In the genomic region with DNA sequence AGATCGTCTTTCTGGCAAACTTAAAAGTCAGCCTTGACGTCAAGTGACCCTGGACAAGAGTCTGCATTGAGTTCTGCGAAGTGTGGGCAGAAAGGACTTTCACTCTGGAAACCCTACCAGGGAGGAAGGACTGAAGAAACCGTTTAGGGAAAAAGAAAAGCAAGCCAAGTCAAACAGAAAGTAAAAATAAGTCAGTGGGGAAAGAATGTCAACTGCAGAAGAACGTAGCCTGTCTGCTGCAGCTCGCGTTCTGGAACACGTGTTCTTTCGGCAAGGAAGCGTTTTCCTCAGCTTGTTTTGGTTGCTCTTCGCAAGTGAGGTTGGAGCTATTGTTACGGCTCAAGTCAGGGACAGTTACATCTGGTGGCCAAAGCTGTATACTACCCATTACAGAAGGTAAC, we compare ENCODE assay signal across 9 mouse cellular contexts.
DNase-seq lines count a peak whose midpoint lies in the region; ATAC-seq and TF ChIP-seq lines count a peak whose summit lies in the region.
"Had no signal": no experiment of that assay in that cellular context is flagged by ENCODE, and none has a peak within 500 bp of the region (broad histone marks: within the 10 kb centered on the region; RNA-seq: fewer than 3 reads in every experiment).

No protein-coding gene starts in this region.

- no peaks in the 10 kb centered on the region for H3K79me2 ChIP-seq in heart, adult 2 months (replicated peaks; ENCODE audit: control insufficient read depth, insufficient read depth, low read length)

- no peaks in the 10 kb centered on the region for H3K9me3 ChIP-seq in kidney, embryonic 15.5 days (replicated peaks)

- H3K27ac ChIP-seq in layer of hippocampus, adult 2 months = no peak overlapping the region
- peak overlapping the region; percentile 70 for H3K27ac ChIP-seq in heart, adult 2 months
- H3K27ac ChIP-seq in kidney, embryonic 15.5 days = peak overlapping the region; percentile 72

- no peak for DNase-seq in layer of hippocampus, adult 2 months (ENCODE audit: low spot score in 2 of 2)
- DNase-seq in layer of hippocampus, postnatal 36 days = no peak
- DNase-seq in adrenal gland, adult (ENCODE audit: inconsistent age in 2 of 2, low spot score in 1 of 2) = peak; percentile 65 to 91
- DNase-seq in heart, adult 2 months = peak; percentile 47 to 72
- DNase-seq in cerebellum, adult 9-11 months = no peak

- H3K4me3 ChIP-seq in layer of hippocampus, adult 2 months = peak overlapping the region; percentile 37
- H3K4me3 ChIP-seq in heart, adult 2 months = peak overlapping the region; percentile 27
- peak overlapping the region; percentile 27 for H3K4me3 ChIP-seq in kidney, embryonic 15.5 days (replicated peaks)

- no peaks in the 10 kb centered on the region; the same call in 1 of the 2 replicates for H3K4me1 ChIP-seq in heart, adult 2 months (ENCODE audit: control insufficient read depth, insufficient read depth, low read length)
- H3K4me1 ChIP-seq in kidney, embryonic 15.5 days = peaks cover 5% of the 10 kb centered on the region; the same call in 1 of the 2 replicates

- 5% methylated on average over 12 of the region's 12 CpGs for WGBS in heart, adult 2 months
- 22% methylated on average over 12 of the region's 12 CpGs for WGBS in kidney, embryonic 15.5 days

- TF ChIP-seq POLR2A in heart, adult 2 months (IDR thresholded peaks at IDR 0.05; ENCODE audit: insufficient read depth, low read depth, low read length) = peak; percentile 55; the same call in 1 of the 2 replicates

- peak overlapping the region; percentile 52 for H3K4me2 ChIP-seq in kidney, embryonic 15.5 days

- intact Hi-C loops in heart, adult 2 months (cut with DNase I) = loop anchor here (2.0 to 10.0 kb wide), 4 partner anchors 133 to 1049 kb away; a partner anchor contains a TSS

- H3K27me3 ChIP-seq in heart, adult 2 months (ENCODE audit: control insufficient read depth, insufficient read depth, low read length) = no peaks in the 10 kb centered on the region
- H3K27me3 ChIP-seq in kidney, embryonic 15.5 days = no peaks in the 10 kb centered on the region
- H3K27me3 ChIP-seq: Patski had no signal

- H3K9ac ChIP-seq in heart, adult 2 months (ENCODE audit: low read depth, low read length) = peak overlapping the region; percentile 10
- no peak overlapping the region for H3K9ac ChIP-seq in kidney, embryonic 15.5 days

- peak; percentile 73; the same call in 1 of the 2 replicates for TF ChIP-seq EP300 in heart, adult 2 months (IDR thresholded peaks at IDR 0.05; ENCODE audit: insufficient read depth, low read depth, low read length)

- peaks cover 7% of the 10 kb centered on the region for H3K36me3 ChIP-seq in heart, adult 2 months (ENCODE audit: control insufficient read depth, insufficient read depth, low read length)
- no peaks in the 10 kb centered on the region for H3K36me3 ChIP-seq in kidney, embryonic 15.5 days

- ATAC-seq in kidney, embryonic 15.5 days (replicated peaks; ENCODE audit: low FRiP score) = peak; percentile 71
- peak; percentile 68; the same call in 1 of the 2 replicates for ATAC-seq in megakaryocyte-erythroid progenitor cell, adult 5-6 weeks (replicated peaks; ENCODE audit: low FRiP score, low TSS enrichment, poor library complexity, severe bottlenecking)
- ATAC-seq in erythroblast, adult 5-6 weeks (replicated peaks; ENCODE audit: low FRiP score, poor library complexity, severe bottlenecking) = no peak
- ATAC-seq: Patski had no signal

- no peak for TF ChIP-seq CTCF in layer of hippocampus, adult 2 months (conservative IDR thresholded peaks at IDR 0.05)
- TF ChIP-seq CTCF in heart, adult 2 months (IDR thresholded peaks at IDR 0.05) = peak; percentile 24

Comparison
In these comparisons a context has a peak if more than half of its experiments do, and no peak if none do; other contexts are left out.
1. DNase-seq: peak in adrenal gland, adult (2 of 2) and heart, adult 2 months (2 of 2); none in layer of hippocampus, adult 2 months (0 of 2), layer of hippocampus, postnatal 36 days (0 of 2) and cerebellum, adult 9-11 months (single experiment).
2. Peak in every context shown above with its lines, with median percentiles within 50 percentile points of each other: H3K4me3 ChIP-seq.